Mouse (Mus musculus) large intestine, adult 2 months (tissue): ENCODE data around the gene Hist1h2ad. TPM values are rescaled to one million over a fixed set of nuclear protein-coding genes. Genes with fewer than 3 reads are reported as not detected.
"Not testable (repeated sequence)": the region's sequence is repeated elsewhere in the genome, so short reads cannot be mapped to it uniquely, and the experiment has no call there.

ENCODE experiments used
- DNase-seq: peaks from one replicate; pipeline ENCODE4 v3.0.0-alpha.2; 2012; ENCODE audit warnings: low read depth, low spot score
- WGBS: fragments of 180-500 bp; shearing (Covaris S2); methylation state at CpG from one replicate; pipeline ENCODE4 v1.1.7; 2018; 5-methylcytosine and 5-hydroxymethylcytosine counted together
- polyA plus RNA-seq: library from polyadenylated mRNA; depleted of rRNA; stranded (reverse); fragments of >200 nt; gene quantifications from 2 replicates; pipeline ENCODE4 v1.2.3, GENCODE M21; 2012

Gene Hist1h2ad
- polyA plus RNA-seq, 1 experiment = 3.6 TPM

DNA sequence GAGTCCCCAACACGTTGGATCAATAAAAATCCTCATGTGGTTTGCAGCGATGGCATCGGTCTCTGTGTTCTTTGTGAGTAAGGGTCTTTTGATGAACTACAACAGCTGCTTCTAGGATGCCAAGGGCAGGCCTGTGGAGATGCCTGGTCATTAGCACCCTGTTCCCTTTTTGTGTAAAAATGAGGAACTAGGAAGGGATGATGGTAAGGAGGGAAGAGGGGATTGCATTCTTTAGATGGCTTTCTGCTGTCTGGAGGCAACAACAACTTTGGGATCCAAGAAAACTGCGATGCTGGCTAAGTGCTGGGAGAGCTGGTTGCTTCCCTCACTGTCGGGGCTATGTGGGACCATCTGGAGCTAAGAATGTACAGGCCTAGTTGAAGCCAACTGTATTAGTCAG lies 35.9 kb upstream of the Hist1h2ad start:
- DNase-seq = no peak
- WGBS = 81% methylated on average over 5 of the region's 5 CpGs

- 58% methylated on average over 1 of the region's 1 CpGs for WGBS
- DNase-seq = not testable (repeated sequence)
These were observed 34.4 kb upstream of the Hist1h2ad start for GRCm38 (mm10) chr13:23539821-23540220.

- no peak for DNase-seq
- WGBS = 88% methylated on average over 3 of the region's 3 CpGs
These were observed 32.7 kb upstream of the Hist1h2ad start for GRCm38 (mm10) chr13:23541497-23541896.

GRCm38 (mm10) chr13:23542225-23542980 lies 31.8 kb upstream of the Hist1h2ad start:
- 14% methylated on average over 3 of the region's 3 CpGs for WGBS
- not testable (repeated sequence) for DNase-seq

DNA sequence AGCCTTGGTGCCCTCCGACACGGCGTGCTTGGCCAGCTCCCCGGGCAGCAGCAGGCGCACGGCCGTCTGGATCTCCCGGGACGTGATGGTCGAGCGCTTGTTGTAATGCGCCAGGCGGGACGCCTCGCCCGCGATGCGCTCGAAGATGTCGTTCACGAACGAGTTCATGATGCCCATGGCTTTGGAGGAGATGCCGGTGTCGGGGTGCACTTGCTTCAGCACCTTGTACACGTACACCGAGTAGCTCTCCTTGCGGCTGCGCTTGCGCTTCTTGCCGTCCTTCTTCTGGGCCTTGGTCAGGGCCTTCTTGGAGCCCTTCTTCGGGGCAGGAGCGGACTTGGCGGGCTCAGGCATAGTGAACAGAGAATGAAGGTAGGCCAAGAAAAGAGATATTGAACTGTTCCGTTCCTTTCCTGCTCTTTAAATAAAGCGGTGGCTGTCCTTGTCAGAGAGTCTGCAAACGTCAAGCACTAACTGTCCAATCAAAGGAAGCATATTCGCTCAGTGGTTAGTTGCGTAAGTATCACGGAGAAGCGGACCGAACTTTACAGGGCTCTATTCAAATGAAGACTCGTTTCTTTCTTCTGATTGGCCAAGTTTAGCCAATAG lies 31.1 kb upstream of the Hist1h2ad start, which contains the start of gene Hist1h2bh:
Gene Hist1h2bh (minus strand): TSS at position 394 of the 609 bp plus-strand sequence.
- under 1% methylated on average over 39 of the region's 42 CpGs for WGBS
- DNase-seq = not testable (repeated sequence)

GRCm38 (mm10) chr13:23543965-23544786 lies 30.0 kb upstream of the Hist1h2ad start, which contains the start of gene Hist1h3f:
Hist1h3f (plus strand) TSS chr13:23544052.
- no peak for DNase-seq
- under 1% methylated on average over 33 of the region's 45 CpGs for WGBS

DNA sequence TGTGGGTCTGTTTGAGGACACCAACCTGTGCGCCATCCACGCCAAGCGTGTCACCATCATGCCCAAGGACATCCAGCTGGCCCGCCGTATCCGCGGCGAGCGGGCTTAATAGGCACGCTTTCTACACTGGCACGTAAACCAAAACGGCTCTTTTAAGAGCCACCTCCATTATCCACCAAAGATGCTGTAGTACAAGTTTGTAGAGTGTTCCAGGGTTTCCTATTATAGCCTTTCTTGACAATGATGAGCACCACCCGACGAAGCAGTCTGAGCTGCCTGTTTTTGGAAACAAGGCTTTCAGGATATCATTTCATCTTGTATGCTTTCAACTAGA lies 29.4 kb upstream of the Hist1h2ad start:
- not testable (repeated sequence) for DNase-seq

GRCm38 (mm10) chr13:23546694-23547093 lies 27.5 kb upstream of the Hist1h2ad start:
- WGBS = 79% methylated on average over 5 of the region's 5 CpGs
- no peak for DNase-seq

More for the DNA sequence above, 29.4 kb upstream of the Hist1h2ad start:
- under 1% methylated on average over 13 of the region's 14 CpGs for WGBS

DNA sequence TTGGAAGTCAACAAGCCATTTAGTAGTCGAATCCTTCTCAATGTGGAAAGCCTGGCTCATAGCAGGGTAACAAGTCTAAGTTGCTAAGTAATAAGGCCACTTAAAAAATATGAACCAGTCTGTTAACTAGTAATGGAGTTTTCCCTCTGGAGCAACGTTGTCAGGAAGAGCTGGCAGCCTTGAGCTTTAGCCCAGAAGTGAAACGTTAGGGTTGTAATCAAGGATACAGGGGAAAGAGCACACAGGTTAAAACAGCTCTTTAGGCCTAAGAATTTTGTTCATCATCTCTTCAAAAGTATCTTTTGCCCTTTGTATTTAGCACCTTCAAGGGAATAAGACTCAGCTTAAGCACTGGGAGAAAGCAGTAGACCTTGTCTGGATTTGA lies 23.4 kb upstream of the Hist1h2ad start:
- no peak for DNase-seq
- WGBS = 3% methylated on average over 3 of the region's 3 CpGs

DNA sequence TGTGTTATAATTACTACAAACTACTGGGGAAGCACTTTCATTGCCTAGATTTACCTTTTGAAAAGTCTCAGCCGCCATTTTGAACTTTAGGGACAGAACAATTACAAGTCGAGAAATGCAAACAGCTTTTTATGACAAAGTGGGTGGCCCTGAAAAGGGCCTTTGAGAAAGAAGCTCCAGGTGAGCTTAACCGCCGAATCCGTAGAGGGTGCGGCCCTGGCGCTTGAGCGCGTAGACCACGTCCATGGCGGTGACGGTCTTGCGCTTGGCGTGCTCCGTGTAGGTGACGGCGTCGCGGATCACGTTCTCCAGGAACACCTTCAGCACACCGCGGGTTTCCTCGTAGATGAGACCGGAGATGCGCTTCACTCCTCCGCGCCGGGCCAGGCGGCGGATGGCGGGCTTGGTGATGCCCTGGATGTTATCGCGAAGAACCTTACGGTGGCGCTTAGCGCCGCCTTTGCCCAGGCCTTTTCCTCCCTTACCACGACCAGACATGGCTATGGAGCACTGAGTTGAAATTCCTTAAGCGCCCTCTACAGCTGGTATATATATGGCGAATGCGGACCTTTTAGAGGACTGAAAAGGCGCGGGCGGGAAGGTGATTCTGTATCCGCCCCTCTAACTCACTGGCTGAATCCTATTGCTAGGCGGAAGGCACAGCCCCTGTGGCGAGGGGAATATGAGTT lies 22.9 kb upstream of the Hist1h2ad start, which contains the start of gene Hist1h4f:
Gene Hist1h4f (minus strand): TSS at position 503 of the 689 bp plus-strand sequence.
- WGBS = under 1% methylated on average over 47 of the region's 47 CpGs
- not testable (repeated sequence) for DNase-seq

GRCm38 (mm10) chr13:23551931-23552914 lies 22.0 kb upstream of the Hist1h2ad start:
- no peak for DNase-seq
- WGBS = 47% methylated on average over 8 of the region's 8 CpGs

GRCm38 (mm10) chr13:23552962-23553361 lies 21.2 kb upstream of the Hist1h2ad start, which contains the start of gene Hist1h1d:
Hist1h1d (plus strand) TSS chr13:23553262.
- DNase-seq = no peak

GRCm38 (mm10) chr13:23554393-23554792 lies 19.8 kb upstream of the Hist1h2ad start:
- WGBS = 13% methylated on average over 9 of the region's 9 CpGs
- DNase-seq = no peak

GRCm38 (mm10) chr13:23554925-23555838 lies 19.0 kb upstream of the Hist1h2ad start:
- no peak for DNase-seq
- under 1% methylated on average over 54 of the region's 54 CpGs for WGBS

DNA sequence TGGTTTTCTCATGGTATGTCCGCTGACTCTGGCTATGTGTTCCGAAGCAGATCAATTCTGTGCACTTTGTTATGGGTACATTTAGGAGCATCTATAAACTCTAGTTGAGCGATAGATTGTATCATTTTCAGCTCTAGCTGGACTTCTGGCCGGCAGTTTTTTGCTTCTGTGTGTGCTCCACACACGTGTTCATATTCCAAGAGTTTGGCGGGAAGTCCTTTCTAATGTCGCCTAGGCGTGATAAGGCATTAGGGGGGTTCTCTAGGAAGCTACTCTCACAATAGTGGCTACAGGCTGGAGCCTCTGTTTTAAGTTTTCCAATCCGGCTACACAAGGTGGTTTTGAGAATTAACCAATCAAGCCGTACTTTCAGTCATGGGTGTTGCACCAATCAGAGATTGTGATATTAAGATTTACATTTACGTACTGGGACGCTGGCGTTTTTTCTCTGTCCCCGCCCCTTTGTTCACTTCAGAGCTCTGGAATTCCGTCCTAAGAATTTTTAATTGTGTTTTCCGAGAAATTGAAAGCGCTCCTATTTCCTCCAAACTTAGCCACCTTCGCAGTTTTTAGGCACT lies 18.3 kb upstream of the Hist1h2ad start:
- under 1% methylated on average over 18 of the region's 18 CpGs for WGBS
- DNase-seq = no peak

DNA sequence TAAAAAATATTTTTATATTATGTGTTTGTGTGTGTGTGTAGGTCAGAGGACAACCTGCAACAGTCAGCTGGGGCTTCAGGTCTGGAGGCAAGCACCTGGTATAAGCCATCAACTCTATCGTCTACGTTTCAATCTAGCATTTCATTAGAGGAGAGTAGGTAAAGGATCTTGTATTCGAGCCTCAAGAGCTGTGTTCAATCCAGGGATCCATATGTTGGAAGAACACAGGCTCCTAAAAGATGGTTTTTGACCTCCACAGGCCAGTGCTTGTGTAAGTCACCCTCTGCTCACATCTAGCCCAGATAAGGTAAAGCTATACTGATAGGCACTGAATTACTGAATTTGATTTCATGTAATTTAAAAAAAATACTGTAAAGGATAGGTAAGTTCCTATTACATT lies 17.3 kb upstream of the Hist1h2ad start:
- DNase-seq = no peak
- WGBS = 45% methylated on average over 3 of the region's 3 CpGs

GRCm38 (mm10) chr13:23560699-23561098 lies 13.5 kb upstream of the Hist1h2ad start:
- 19% methylated on average over 2 of the region's 2 CpGs for WGBS
- not testable (repeated sequence) for DNase-seq
